Mouse (Mus musculus): ENCODE results near the gene Kpna3. TPM values are rescaled to one million over a fixed set of nuclear protein-coding genes. Genes with fewer than 3 reads are reported as not detected.

The Kpna3 gene
- polyA plus RNA-seq, 1 experiment from 2014 or later, result 37.4 TPM

GRCm38 (mm10) chr14:61360981-61361511 lies 78.6 kb downstream of the Kpna3 start:
- Histone ChIP-seq H3K4me3 (ENCODE audit: low read length) (peak overlapping the region; percentile 78; the same call in 1 of the 2 replicates), H3K27me3 (replicated peaks; ENCODE audit: control insufficient read depth, insufficient read depth, low read length) (no peaks in the 10 kb centered on the region), H3K36me3 (ENCODE audit: control insufficient read depth, insufficient read depth, low read length) (no peaks in the 10 kb centered on the region), H3K4me1 (ENCODE audit: control insufficient read depth, insufficient read depth, low read length) (peaks cover 12% of the 10 kb centered on the region), H3K27ac (ENCODE audit: low read length) (peak overlapping the region; percentile 88), H3K4me2 (ENCODE audit: low read depth, low read length) (peak overlapping the region; percentile 65), H3K9ac (ENCODE audit: low read depth, low read length) (peak overlapping the region; percentile 89; the same call in 1 of the 2 replicates), H3K9me3 (ENCODE audit: control insufficient read depth, low read length) (no peaks in the 10 kb centered on the region)
- 33% methylated on average over 3 of the region's 3 CpGs for WGBS
- ATAC-seq, result peak; percentile 62

DNA sequence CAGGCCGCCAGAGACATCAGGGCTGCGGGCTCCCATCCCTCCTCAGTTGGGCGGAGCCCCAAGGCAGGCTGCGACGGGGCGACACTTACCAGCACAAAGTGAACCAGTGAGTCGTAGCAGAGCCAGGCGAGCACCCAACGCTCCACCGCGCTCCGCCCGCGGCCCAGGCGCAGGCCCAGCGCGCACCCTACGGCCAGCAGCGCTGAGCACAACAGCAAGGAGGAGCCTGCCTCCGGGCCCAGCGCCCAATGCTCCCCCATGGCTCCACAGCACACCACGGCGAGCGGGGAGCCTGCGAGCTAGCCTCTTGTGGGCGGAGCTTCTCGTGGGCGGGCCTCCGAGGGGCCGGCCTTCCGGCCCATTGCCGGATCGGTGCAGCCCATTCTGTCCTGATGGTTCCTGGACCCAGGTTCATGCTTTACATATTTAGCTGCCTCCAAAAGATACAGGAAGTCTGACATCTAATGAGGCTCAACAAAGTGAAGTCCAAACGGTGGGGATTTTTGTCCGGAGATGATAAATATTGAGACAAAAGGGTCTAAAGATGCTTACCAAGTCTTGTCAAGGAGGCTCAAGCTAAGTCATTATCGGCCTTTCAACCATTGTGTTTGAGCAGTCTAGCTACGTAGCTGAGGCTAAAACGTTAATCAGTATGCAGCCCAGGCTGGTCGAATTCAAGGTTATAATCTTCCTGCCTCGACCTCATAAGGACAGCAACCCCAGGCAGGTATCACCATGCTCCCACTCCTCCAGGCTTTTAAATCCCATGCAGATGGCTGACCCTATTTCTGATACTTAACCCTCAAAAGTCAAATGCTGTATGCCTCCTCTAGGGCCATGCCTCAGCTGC lies 79.3 kb downstream of the Kpna3 start, which contains the start of gene Ebpl:
Gene Ebpl (minus strand): TSS at position 309 of the 850 bp plus-strand sequence.
- peak; percentile 96 for ATAC-seq
- Histone ChIP-seq H3K27ac (ENCODE audit: low read length) (peak within 1 kb of the TSS; percentile 88), H3K9me3 (ENCODE audit: control insufficient read depth, low read length) (no peaks in the 10 kb centered on the region), H3K4me2 (ENCODE audit: low read depth, low read length) (peak within 1 kb of the TSS; percentile 65), H3K27me3 (replicated peaks; ENCODE audit: control insufficient read depth, insufficient read depth, low read length) (no peaks in the 10 kb centered on the region), H3K9ac (ENCODE audit: low read depth, low read length) (peak within 1 kb of the TSS; percentile 89), H3K4me1 (ENCODE audit: control insufficient read depth, insufficient read depth, low read length) (peaks cover 12% of the 10 kb centered on the region), H3K36me3 (ENCODE audit: control insufficient read depth, insufficient read depth, low read length) (no peaks in the 10 kb centered on the region), H3K4me3 (ENCODE audit: low read length) (peak within 1 kb of the TSS; percentile 78)
- WGBS, result 2% methylated on average over 40 of the region's 40 CpGs

GRCm38 (mm10) chr14:61354251-61355235 lies 85.1 kb downstream of the Kpna3 start:
- no peak overlapping the region for H3K4me2 ChIP-seq (ENCODE audit: low read depth, low read length)
- H3K27me3 ChIP-seq (replicated peaks; ENCODE audit: control insufficient read depth, insufficient read depth, low read length), result no peaks in the 10 kb centered on the region
- 64% methylated on average over 10 of the region's 10 CpGs for WGBS
- no peak overlapping the region for H3K9ac ChIP-seq (ENCODE audit: low read depth, low read length)
- no peak for ATAC-seq
- H3K36me3 ChIP-seq (ENCODE audit: control insufficient read depth, insufficient read depth, low read length), result no peaks in the 10 kb centered on the region
- H3K4me1 ChIP-seq (ENCODE audit: control insufficient read depth, insufficient read depth, low read length), result no peaks in the 10 kb centered on the region
- H3K4me3 ChIP-seq (ENCODE audit: low read length), result no peak overlapping the region
- H3K27ac ChIP-seq (ENCODE audit: low read length), result no peak overlapping the region
- H3K9me3 ChIP-seq (ENCODE audit: control insufficient read depth, low read length), result no peaks in the 10 kb centered on the region

- Histone ChIP-seq H3K27me3 (replicated peaks; ENCODE audit: control insufficient read depth, insufficient read depth, low read length) (no peaks in the 10 kb centered on the region), H3K9me3 (ENCODE audit: control insufficient read depth, low read length) (no peaks in the 10 kb centered on the region), H3K27ac (ENCODE audit: low read length) (no peak overlapping the region), H3K4me2 (ENCODE audit: low read depth, low read length) (no peak overlapping the region), H3K4me3 (ENCODE audit: low read length) (no peak overlapping the region), H3K9ac (ENCODE audit: low read depth, low read length) (no peak overlapping the region), H3K36me3 (ENCODE audit: control insufficient read depth, insufficient read depth, low read length) (no peaks in the 10 kb centered on the region), H3K4me1 (ENCODE audit: control insufficient read depth, insufficient read depth, low read length) (no peaks in the 10 kb centered on the region)
- 66% methylated on average over 6 of the region's 6 CpGs for WGBS
- ATAC-seq, result no peak
Measured at GRCm38 (mm10) chr14:61350808-61351207, 88.9 kb downstream of the Kpna3 start.

DNA sequence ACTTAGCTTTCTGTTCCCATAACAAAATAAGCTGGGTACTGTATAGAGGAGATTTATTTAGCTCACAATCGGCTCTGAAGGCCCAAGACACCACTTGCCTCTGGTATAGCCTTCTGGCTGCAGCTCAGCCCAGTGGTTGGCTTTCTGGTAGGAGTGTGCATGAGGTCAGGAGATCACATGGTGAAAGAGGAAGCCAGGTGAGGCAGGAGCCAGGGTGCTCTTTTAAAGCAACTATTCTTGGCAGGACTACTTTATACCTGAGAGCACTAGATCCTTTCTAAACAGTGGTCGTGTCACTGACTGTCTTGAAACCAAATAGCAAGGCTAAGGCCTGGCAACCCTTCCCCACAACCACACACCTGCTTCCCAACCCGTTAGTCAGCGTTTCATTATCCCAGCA lies 89.8 kb downstream of the Kpna3 start:
- no peak overlapping the region for H3K9ac ChIP-seq (ENCODE audit: low read depth, low read length)
- ATAC-seq, result no peak
- no peak overlapping the region for H3K4me3 ChIP-seq (ENCODE audit: low read length)
- H3K27ac ChIP-seq (ENCODE audit: low read length), result no peak overlapping the region
- no peak overlapping the region for H3K4me2 ChIP-seq (ENCODE audit: low read depth, low read length)
- H3K4me1 ChIP-seq (ENCODE audit: control insufficient read depth, insufficient read depth, low read length), result no peaks in the 10 kb centered on the region
- no peaks in the 10 kb centered on the region for H3K27me3 ChIP-seq (replicated peaks; ENCODE audit: control insufficient read depth, insufficient read depth, low read length)
- H3K36me3 ChIP-seq (ENCODE audit: control insufficient read depth, insufficient read depth, low read length), result no peaks in the 10 kb centered on the region
- WGBS, result 90% methylated on average over 4 of the region's 4 CpGs
- no peaks in the 10 kb centered on the region for H3K9me3 ChIP-seq (ENCODE audit: control insufficient read depth, low read length)

GRCm38 (mm10) chr14:61346827-61347698 lies 92.6 kb downstream of the Kpna3 start:
- WGBS, result 77% methylated on average over 10 of the region's 10 CpGs
- no peak overlapping the region for H3K4me2 ChIP-seq (ENCODE audit: low read depth, low read length)
- no peak for ATAC-seq
- H3K4me3 ChIP-seq (ENCODE audit: low read length), result no peak overlapping the region
- no peaks in the 10 kb centered on the region for H3K36me3 ChIP-seq (ENCODE audit: control insufficient read depth, insufficient read depth, low read length)
- no peak overlapping the region for H3K27ac ChIP-seq (ENCODE audit: low read length)
- H3K4me1 ChIP-seq (ENCODE audit: control insufficient read depth, insufficient read depth, low read length), result no peaks in the 10 kb centered on the region
- H3K9ac ChIP-seq (ENCODE audit: low read depth, low read length), result no peak overlapping the region
- no peaks in the 10 kb centered on the region for H3K27me3 ChIP-seq (replicated peaks; ENCODE audit: control insufficient read depth, insufficient read depth, low read length)
- no peaks in the 10 kb centered on the region for H3K9me3 ChIP-seq (ENCODE audit: control insufficient read depth, low read length)

- H3K4me3 ChIP-seq (ENCODE audit: low read length), result no peak overlapping the region
- 68% methylated on average over 5 of the region's 5 CpGs for WGBS
- ATAC-seq, result no peak
- H3K4me1 ChIP-seq (ENCODE audit: control insufficient read depth, insufficient read depth, low read length), result no peaks in the 10 kb centered on the region
- no peak overlapping the region for H3K27ac ChIP-seq (ENCODE audit: low read length)
- H3K36me3 ChIP-seq (ENCODE audit: control insufficient read depth, insufficient read depth, low read length), result no peaks in the 10 kb centered on the region
- H3K27me3 ChIP-seq (replicated peaks; ENCODE audit: control insufficient read depth, insufficient read depth, low read length), result no peaks in the 10 kb centered on the region
- H3K9ac ChIP-seq (ENCODE audit: low read depth, low read length), result no peak overlapping the region
- no peaks in the 10 kb centered on the region for H3K9me3 ChIP-seq (ENCODE audit: control insufficient read depth, low read length)
- H3K4me2 ChIP-seq (ENCODE audit: low read depth, low read length), result no peak overlapping the region
Measured at GRCm38 (mm10) chr14:61344590-61344989, 95.1 kb downstream of the Kpna3 start.

DNA sequence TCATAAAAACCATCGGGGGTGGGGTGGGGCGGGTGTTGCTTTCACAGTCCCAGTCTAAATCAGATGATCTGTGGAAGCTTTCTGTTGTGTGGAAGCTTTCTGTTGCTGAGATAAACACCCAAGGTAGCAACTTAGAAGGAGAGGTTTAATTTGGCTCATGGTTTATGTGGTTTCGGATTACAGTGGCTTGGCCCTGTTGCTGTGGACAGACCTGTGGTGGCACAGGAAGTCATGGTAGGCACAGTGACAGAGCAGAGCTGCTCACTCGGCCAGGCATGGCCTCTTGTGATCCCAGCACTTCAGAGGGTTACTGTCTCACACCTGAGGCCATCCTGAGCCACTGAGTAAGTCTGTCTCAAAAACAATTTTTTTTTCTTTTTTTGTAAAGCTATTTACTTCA lies 100.3 kb downstream of the Kpna3 start:
- 71% methylated on average over 4 of the region's 4 CpGs for WGBS
- Histone ChIP-seq H3K4me3 (ENCODE audit: low read length) (no peak overlapping the region), H3K9ac (ENCODE audit: low read depth, low read length) (no peak overlapping the region), H3K4me1 (ENCODE audit: control insufficient read depth, insufficient read depth, low read length) (no peaks in the 10 kb centered on the region), H3K36me3 (ENCODE audit: control insufficient read depth, insufficient read depth, low read length) (no peaks in the 10 kb centered on the region), H3K27ac (ENCODE audit: low read length) (no peak overlapping the region), H3K9me3 (ENCODE audit: control insufficient read depth, low read length) (no peaks in the 10 kb centered on the region), H3K27me3 (replicated peaks; ENCODE audit: control insufficient read depth, insufficient read depth, low read length) (no peaks in the 10 kb centered on the region), H3K4me2 (ENCODE audit: low read depth, low read length) (no peak overlapping the region)
- no peak for ATAC-seq

All from intestine, embryonic 16.5 days (tissue).